Mouse (Mus musculus): Measurements from ENCODE around the gene Slc25a47. TPM values are rescaled to one million over a fixed set of nuclear protein-coding genes. Genes with fewer than 3 reads are reported as not detected.

Gene Slc25a47
- total RNA-seq, 1 experiment from 2014 or later, result 5.5 TPM

DNA sequence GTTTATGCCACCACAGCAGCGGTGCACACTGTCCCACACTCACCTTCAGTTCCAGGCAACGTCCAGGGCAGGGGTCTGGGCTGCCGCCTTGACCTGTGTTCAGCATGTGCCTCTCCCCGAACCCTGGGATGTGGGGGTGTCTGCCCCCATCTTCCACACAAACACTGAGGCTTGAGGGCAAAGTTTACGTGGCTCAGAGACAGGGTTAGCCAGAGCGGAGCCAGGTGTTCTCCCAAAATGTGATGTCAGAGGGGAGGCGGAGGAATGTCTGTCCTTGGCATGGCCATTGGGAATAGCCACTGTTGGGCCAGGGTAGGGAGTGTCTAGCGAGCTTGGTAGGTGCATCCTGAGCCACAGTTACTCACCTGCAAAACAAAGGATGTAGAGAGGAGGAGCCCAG lies 17.0 kb downstream of the Slc25a47 start:
- no peak for ATAC-seq (ENCODE audit: extremely low read depth, insufficient number of reproducible peaks, low FRiP score, poor library complexity, severe bottlenecking)

DNA sequence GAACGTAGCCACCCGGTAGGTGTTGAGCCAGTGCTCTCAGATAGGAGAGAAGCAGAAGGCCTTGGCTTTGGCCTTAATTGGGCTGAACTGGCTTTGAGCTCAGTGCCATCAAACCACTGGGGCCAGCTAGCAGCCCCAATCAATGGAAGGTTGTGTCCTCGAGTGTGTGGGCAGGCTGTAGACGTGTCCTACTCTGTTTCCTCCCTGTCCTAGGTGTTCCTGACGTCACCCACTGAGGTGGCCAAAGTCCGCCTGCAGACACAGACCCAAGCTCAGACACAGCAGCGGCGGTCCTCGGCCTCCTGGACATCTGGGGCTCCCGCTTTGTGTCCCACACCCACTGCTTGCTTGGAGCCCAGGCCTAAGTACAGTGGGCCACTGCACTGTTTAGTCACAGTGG lies 19.2 kb downstream of the Slc25a47 start:
- no peak for ATAC-seq (ENCODE audit: extremely low read depth, insufficient number of reproducible peaks, low FRiP score, poor library complexity, severe bottlenecking)

DNA sequence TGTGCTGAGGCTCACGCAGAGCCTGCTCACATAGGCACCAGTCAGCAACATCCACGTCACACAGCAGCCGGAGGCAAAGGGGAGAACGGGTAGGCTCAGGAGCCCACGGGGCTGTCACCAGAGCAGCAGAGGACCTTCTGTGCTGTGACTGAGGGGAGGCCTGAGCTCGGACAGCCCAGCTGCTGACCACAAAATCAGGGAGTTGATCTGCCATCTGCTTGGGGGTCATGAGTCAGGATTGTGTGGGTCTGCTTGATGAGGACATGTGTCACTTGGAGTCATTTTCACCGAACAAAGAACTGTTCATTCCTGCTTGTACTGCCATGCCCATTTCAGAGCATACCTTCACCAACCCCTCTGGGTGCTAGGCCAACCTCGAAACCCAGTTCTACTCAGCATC lies 20.3 kb downstream of the Slc25a47 start:
- no peak for ATAC-seq (ENCODE audit: extremely low read depth, insufficient number of reproducible peaks, low FRiP score, poor library complexity, severe bottlenecking)

DNA sequence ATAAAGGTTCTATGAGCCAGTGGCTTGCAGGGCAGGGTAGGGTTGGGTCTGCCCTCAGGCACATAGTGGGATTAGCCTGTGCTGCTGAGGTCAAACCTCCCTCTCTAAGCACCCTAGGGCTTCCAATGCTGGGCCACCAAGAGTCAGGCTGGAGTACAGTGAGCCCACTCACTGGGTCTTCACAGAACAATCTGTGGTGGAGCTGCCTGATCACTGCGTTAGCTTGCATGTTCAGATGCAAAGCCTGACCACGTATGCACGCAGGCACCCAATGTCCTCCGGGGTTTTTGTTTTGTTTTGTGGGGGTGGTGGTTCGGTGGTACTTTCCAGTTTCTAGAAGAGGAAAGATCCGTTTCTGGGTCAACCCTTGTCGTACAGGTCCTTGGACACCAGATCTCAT lies 21.3 kb downstream of the Slc25a47 start:
- no peak for ATAC-seq (ENCODE audit: extremely low read depth, insufficient number of reproducible peaks, low FRiP score, poor library complexity, severe bottlenecking)

DNA sequence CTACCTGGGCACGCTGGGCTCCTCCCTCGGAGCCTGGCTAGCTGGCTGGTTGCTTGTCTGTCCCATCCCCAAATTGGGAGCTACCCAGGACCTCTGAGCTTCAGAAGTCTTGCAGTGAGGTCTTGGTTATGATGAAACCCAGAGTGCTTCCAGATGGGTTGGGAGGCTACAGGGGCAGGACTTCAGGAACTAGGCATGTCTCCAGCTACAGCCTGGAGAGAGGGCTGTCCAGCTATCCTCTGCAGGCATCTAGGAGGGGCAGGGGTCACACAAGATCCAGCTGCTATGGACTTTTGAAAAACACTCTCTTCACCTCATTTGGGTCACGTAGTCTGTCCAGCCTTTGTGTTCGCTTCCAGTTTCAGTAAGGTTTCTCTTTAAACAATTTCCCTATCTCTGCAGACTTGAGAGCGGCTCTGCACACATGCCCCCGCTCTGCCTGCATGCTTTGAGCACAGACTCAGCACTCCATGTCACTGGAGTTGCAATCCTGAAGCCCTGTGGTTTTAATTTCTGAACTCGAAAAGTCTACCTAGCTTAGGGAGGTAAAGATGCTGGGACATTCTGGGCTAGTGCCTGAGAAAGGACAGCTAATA lies 21.8 kb downstream of the Slc25a47 start:
- no peak for ATAC-seq (ENCODE audit: extremely low read depth, insufficient number of reproducible peaks, low FRiP score, poor library complexity, severe bottlenecking)

DNA sequence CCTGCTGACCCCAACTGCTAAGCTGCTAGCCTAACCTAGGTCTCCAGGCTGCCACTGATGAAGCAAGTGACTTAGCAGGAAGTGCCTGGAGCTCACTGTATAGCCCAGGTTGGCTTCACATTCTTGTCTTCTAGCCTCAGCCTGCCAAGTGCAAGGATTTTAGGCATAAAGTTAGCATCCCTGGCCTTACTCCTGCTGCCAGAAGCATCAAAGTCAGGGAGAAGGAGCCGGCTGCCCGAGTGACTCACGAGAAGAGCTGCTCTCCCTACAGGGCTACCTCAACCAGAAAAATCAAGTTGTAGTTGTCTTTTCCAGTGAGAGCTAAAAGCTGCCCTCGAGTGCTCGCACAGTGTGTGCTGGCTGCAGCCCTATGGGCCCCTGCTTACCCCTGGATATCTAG lies 22.6 kb downstream of the Slc25a47 start:
- no peak for ATAC-seq (ENCODE audit: extremely low read depth, insufficient number of reproducible peaks, low FRiP score, poor library complexity, severe bottlenecking)

DNA sequence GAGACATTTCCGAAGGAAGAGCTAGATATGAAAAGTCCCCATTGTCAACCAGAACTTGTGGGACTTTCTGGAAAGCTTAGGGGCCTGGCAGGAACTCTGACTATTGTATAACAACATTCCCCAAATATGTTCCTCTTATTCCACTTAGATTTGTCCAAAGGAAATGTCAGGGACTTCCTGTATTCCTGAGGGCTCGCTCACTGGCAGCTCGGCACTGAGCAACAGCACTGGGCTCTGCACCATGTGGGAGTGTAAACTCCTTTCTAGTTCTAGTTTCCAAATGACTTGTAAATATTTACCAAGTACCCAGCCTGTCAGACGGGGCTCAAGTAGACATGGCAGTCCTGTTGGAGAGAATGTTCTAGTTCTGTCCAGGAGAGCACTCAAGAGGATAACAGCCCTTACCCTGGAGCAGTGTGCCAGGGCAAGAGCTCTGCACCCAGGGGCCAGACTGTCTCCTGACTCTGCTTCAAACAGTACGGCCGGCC lies 29.2 kb downstream of the Slc25a47 start:
- ATAC-seq (ENCODE audit: extremely low read depth, insufficient number of reproducible peaks, low FRiP score, poor library complexity, severe bottlenecking), result no peak

DNA sequence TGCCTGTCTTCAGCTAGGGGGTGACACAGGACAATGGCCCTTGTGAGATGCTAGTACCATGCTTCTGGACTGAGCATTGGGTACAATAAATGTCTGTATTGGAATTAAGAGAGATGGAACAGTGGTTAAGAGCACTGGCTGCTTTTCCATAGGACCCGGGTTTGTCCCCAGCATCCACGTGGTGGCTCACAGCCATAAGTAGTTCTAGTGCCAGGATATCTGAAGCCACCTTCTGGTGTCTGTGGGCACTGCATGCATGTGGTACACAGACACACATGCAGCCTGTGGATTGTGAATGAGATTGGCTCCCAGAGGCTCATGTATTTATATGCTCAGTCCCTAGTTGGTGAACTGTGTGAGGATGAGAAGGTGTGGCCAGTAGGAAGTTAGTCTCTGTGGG lies 33.7 kb downstream of the Slc25a47 start:
- ATAC-seq (ENCODE audit: extremely low read depth, insufficient number of reproducible peaks, low FRiP score, poor library complexity, severe bottlenecking), result no peak

DNA sequence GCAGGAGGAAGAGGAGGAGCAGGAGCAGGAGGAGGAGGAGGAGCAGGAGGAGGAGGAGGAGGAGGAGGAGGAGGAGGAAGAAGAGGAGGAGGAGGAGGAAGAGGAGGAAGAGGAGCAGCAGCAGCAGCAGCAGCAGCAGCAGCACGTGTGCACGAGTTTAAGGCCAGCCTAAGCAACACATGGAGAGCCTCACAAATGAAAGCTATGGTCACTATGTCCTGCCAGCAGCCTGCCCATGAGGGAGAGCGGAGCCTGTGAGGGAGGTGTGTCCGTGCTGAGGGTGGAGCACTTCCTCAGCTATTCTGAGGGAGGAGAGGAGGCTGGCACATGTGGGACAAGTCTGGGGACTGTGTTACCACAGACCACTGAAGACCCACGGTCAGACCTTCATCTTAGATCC lies 37.3 kb downstream of the Slc25a47 start:
- no peak for ATAC-seq (ENCODE audit: extremely low read depth, insufficient number of reproducible peaks, low FRiP score, poor library complexity, severe bottlenecking)

DNA sequence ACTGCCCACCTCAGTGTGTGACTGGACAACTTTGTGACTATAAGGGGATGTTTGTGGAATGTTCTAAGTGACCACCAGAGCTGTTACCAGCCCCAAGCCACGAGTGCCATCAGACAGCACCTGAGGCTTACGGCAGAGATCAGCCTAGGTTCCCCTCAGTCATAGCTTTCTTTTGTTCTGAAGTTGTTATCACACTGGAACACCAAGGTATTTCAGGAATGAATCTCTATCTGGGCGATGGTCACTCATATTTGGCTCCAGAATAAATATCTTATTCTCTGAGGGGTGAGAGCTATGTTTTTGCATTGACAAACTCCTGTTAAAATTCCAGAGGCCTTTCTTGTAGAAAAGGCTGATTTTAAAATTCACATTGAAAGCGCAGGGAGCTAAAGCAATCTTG lies 43.3 kb downstream of the Slc25a47 start:
- no peak for ATAC-seq (ENCODE audit: extremely low read depth, insufficient number of reproducible peaks, low FRiP score, poor library complexity, severe bottlenecking)

DNA sequence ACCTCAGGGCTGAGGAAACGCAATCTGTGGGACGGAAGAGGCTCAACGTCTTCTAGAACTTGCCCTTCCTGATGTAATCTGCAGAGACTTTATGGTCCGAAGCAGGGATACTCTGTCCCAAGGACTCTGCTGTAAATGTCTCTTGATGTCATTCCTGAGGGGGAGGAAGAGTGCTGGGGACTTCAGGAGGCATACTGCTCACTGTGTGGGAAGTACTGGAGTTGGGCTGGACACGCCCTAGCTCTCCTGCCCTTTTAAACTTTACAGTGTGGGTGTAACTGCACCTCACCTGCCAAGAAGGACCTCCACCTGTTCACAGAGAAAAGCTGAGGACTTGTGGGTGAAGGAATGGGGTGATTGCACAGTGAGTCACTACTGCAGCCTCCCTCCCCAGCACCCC lies 44.8 kb downstream of the Slc25a47 start:
- no peak for ATAC-seq (ENCODE audit: extremely low read depth, insufficient number of reproducible peaks, low FRiP score, poor library complexity, severe bottlenecking)

DNA sequence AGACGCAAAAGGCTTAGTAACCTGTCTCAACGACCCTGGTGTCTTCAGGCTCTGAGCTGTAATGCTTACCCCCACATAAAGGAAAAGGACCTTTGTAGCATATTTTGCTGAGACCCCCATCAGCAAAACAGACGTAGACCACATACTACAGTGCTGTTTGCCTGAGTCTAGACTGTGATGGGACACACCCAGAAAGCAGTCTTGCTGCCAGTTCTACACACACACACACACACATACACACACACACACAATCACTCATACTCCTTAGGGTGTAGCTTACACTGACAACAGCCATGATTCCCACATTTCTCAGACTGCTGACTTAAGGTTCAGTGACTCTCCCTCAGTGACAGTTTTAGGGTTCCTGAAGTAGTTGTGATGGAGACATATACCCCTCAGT lies 45.3 kb downstream of the Slc25a47 start:
- no peak for ATAC-seq (ENCODE audit: extremely low read depth, insufficient number of reproducible peaks, low FRiP score, poor library complexity, severe bottlenecking)

DNA sequence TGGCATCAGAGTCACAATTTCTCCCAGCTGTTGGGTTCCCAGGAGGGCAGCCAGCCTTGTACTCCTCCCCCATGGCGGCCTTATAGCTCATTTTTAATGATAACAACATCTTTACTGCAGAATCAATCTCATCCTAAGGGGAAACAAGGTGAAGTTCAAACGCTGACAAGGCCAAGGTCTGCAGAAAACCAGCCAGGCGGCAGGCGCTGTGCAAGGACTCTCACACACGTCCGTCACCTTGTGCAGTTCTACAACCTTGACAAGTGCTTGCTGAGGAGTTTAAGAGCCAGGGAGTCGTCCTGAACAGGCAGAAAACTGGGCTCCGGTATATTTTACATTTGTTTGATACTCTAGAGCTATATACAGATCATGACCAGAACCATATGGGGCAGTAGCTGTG lies 46.9 kb downstream of the Slc25a47 start:
- no peak for ATAC-seq (ENCODE audit: extremely low read depth, insufficient number of reproducible peaks, low FRiP score, poor library complexity, severe bottlenecking)

DNA sequence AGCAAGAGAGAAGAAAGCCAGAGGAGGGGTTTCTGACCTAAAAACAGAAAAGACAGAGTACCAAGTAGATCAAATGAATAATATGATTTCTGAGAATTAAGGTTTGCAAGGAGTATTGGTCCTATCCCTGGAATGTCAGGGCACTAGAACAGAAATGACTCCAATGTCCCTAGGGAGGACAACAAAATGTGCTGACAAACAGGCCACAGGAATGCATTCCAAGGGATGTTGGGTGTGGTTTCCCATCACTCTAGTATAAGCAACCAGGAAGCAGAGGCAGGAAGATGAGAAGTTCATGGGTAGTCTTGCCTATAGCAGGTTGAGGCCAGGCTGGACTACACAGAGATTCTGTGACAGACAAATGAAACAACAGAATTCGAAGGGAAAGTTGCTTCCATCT lies 50.1 kb downstream of the Slc25a47 start:
- no peak for ATAC-seq (ENCODE audit: extremely low read depth, insufficient number of reproducible peaks, low FRiP score, poor library complexity, severe bottlenecking)

DNA sequence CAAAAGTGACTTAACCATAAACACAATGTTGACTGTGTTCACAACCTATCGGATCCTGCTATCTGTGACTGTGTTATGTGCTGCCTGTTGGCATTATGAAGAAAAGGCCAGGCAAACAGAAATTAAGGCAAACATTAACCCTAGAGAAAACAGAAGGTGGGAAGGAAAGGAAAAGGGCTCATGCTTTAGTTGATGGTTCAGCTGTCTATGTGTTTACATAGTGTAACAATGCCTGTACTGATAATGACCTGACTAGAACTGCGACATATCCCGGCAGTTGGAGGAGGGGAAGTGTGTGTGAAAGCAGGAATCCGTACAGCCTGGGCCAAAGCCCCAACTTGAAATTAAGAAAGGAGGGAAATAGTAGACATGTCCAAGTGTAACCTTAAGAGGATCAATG lies 51.2 kb downstream of the Slc25a47 start:
- no peak for ATAC-seq (ENCODE audit: extremely low read depth, insufficient number of reproducible peaks, low FRiP score, poor library complexity, severe bottlenecking)

DNA sequence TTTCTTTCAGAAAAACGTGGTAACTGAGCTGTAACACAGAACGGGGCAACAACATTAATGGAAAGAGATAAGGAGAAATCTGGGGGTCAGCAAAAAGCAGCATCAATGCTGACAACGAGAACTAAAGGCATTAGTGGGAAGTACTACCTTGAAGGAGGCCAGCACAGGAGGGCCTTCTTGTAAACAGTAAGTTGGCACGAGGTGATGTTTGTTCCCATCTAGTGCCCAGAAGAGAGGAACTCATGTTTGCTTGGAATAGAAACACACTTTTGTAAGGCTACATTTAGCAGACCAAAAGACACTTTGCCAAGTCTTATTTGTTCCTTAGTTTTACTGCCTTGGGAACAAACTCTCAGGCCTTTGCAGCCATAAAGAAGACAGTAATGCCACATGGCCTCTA lies 52.8 kb downstream of the Slc25a47 start:
- no peak for ATAC-seq (ENCODE audit: extremely low read depth, insufficient number of reproducible peaks, low FRiP score, poor library complexity, severe bottlenecking)

DNA sequence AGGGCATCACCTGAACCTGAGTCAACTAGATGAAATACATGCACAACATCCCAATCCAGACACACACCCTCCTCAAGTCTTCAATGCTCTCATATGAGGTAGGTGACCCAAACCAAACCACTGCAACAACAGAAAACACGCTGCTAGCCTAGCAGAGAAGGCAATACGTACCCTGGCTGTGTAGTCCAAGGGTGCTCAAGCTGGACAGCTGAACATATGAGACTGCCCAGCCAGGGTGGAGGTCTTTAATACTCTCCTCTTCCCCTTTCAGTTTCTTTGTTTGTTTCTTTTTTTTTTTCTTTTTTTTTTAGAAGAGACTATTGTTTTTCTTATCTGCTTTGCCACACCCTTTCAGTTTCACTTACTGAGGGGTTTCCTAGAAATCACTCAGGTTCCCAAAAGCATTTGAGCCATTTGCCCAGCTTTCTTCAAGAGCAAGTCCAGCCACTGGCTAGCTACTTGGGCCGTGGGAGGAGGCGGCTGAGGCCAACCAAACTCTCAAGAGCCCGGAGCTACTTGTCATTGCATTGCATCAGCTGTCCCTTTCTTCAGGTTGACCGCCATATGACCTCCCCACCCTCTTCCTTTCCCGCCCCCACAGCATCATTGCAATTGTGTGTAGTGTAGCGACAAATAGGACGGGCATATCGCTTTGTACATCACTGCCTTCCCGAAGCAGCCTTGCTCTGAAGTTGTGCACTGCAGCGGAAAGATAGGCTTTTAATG lies 57.3 kb downstream of the Slc25a47 start, which contains the start of gene Wdr25:
Gene Wdr25 (plus strand): TSS at position 643 of the 726 bp plus-strand sequence.
- 0 out of 2 replicates have a peak, but pooled peaks have one; percentile 2 for ATAC-seq (ENCODE audit: extremely low read depth, insufficient number of reproducible peaks, low FRiP score, poor library complexity, severe bottlenecking)

DNA sequence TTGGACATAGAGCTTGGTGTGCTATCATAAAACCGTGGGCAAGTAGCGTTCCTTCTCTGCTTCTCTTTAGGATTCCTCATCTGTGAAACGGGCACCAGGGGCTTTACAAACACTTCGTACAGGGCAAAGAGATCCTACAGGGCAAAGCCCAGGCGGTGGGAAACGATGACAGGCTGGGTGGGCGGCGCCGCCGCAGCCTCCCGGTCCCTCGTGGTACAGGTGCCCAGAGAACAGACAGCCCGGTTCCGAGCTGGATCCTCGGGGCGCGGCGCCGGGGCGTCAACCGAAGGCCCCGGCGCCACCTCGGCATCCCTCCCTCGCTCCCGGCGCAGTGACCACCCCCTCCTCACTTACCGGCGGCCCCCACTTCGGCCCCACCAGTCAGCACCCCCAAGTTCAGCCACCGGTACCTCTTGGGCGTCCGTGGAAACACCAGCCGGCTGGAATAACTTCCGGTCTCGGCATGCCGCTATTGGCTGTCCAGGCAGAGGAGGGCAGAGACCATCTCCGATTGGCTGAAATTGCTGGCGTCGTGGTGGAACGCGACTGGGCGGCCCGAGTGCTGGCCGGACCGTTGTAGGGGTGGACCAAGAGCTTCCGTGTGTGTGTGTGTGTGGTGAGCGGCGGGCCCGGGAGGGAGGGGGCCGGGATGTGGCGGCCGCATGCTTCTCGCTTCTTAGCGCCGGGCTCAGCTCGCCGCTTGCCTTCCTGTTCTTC lies 58.0 kb downstream of the Slc25a47 start, which contains the start of gene Wars:
Gene Wars (minus strand): TSS at position 460 of the 717 bp plus-strand sequence.
- peak; percentile 96 for ATAC-seq (ENCODE audit: extremely low read depth, insufficient number of reproducible peaks, low FRiP score, poor library complexity, severe bottlenecking)

DNA sequence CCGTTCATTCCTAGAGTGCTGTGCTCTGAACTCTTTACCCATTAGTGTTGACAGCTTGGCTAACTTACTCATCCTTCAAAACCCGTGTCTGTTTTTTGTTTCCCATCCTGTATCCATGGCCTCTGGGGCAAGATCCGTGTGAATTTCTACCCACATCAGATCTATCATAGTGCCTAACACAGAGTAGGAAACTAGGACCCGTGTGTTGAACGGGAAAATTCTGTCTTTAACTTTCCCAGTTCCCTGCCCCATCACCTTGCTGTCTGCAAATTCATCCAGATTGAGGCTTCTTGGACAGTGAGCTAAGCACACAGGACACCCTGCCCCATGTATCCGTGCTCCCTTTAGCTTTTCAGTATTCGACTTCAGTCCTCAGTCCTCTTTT lies 58.6 kb downstream of the Slc25a47 start:
- no peak for ATAC-seq (ENCODE audit: extremely low read depth, insufficient number of reproducible peaks, low FRiP score, poor library complexity, severe bottlenecking)

DNA sequence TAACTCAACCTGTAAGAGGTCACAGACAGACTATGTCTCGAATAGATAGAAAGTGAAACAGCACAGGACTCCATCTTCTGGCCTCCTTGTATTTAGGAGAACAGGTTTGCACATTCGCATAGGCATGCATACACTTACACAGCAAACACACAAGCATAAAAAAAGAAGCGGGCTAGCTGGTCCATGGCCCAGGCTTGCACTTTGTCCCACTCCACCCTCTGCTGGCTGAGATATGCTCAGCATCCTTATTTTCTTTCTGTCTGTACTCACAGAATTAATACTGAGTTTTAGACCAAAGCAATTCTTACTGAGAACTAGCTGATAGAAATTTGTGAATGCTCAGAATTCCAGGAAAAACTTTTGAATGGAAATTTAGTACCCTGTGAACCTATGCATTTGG lies 60.2 kb downstream of the Slc25a47 start:
- ATAC-seq (ENCODE audit: extremely low read depth, insufficient number of reproducible peaks, low FRiP score, poor library complexity, severe bottlenecking), result no peak

All from neutrophil, adult 5-6 weeks (primary cell).